Mouse (Mus musculus) cortical plate, adult 2 months (tissue): ENCODE data around the gene Col5a1.

Experiments used
- CTCF ChIP-seq: fragments of 200-500 bp; IDR thresholded peaks from 2 replicates; pipeline ENCODE4 v1.5.1; 2011; ENCODE audit warnings: mild to moderate bottlenecking, control low read depth, low read length; ENCODE audit not compliant: insufficient read depth; ENCODE audit errors: extremely low read depth
- POLR2A ChIP-seq: fragments of 200-500 bp; IDR thresholded peaks from 2 replicates; pipeline ENCODE4 v1.6.1; 2011; ENCODE audit warnings: mild to moderate bottlenecking, low read length, control low read depth; ENCODE audit not compliant: insufficient read depth; ENCODE audit errors: extremely low read depth

DNA sequence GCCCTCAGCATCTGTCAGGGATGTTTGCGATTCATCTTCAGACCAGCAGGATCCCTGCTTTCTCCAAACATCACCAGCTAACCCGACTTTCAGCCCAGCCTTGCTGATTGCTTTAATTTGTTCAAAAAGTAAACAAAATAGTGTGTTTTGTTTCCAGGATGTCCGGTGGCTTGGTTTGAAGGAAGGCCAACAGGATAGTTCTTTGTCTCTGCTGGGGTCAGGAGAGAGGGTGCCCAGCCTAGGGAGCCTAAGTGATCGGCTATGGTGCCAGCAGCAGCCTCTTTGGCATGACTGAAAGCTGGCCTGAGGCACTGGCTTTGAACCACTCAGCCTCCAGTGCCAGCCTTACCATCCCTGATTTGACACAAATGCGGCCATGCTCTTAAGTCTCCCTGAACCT is 11.0 kb upstream of the Col5a1 start:
- no peak for TF ChIP-seq POLR2A
- no peak for TF ChIP-seq CTCF
